Mouse (Mus musculus) thymus, postnatal 25 days (tissue): ENCODE data around the gene Olfr202.
"Not testable (repeated sequence)": the region's sequence is repeated elsewhere in the genome, so short reads cannot be mapped to it uniquely, and the experiment has no call there.

Experiments
- DNase-seq: peaks from one replicate; pipeline ENCODE4 v3.0.0; 2022

Gene Olfr202

DNA sequence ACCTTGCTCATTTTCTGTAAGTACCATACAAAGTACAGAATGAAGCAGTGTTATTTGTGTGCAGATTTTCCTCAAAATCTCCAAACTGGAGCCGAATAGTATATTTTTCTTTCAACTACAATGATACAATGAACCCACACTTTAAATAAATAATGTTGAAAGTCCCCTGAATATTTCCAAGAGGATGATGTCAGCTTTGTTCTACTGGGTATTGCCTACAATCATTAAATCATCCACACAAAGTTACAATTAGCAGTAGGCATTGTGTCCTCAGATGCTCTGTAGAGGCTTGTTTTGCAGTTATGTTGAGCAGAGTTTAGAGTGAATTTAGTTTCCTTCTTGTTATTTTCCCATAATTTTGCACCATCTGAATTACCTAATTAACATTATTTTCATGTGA, at the start of gene Olfr202:
Gene Olfr202, minus strand, starts transcription at position 101 of the 400 bp plus-strand sequence.
- DNase-seq, result no peak

DNA sequence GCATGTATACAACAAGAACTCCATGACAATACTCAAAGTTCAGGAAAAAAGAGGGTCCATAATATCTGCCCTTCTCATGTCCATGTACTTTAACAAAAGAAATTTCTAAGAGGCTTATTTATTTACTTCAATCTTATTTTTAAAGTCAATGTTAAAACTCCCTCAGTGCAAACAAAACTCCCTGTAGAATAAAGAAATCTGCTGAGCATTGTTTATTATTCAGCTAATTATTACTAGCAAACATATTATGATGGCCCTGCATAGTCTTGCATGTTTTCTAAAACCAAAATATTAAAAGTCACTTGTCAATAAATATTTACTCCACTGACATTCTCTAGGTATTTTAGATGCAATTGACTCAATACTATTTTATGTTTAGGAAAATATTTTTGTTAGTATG, 44.4 kb upstream of the Olfr202 start, which contains the start of gene Olfr205:
Gene Olfr205, minus strand, starts transcription at position 101 of the 400 bp plus-strand sequence.
- no peak for DNase-seq

DNA sequence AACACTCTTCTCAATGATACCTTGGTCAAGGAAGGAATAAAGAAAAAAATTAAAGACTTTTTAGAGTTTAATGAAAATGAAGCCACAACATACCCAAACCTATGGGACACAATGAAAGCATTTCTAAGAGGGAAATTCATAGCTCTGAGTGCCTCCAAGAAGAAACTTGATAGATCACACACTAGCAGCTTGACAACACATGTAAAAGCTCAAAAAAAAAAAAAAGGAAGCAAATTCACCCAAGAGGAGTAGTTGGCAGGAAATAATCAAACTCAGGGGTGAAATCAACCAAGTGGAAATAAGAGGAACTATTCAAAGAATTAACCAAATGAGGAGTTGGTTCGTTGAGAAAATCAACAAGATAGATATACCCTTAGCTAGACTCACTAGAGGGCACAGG, 36.7 kb upstream of the Olfr202 start:
- not testable (repeated sequence) for DNase-seq

DNA sequence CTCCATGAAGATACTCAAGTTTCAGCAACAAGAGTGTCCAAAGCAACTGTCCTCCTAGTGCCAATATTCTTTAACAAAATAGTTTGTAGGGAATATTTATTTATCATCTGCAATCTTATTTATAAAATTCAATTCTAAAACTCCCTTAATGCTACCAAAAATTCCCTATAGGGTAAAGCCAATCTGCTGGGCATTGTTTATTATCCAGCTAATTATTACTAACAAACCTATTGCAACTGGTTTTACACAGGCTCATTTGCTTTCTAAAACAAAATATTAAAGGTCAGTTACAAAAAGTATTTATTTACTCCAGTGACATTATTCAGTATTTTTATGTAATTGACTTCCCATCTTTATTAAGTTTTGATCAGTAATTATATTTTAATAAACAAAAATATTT, 31.6 kb upstream of the Olfr202 start, which contains the start of gene Olfr204:
Gene Olfr204, minus strand, starts transcription at position 101 of the 400 bp plus-strand sequence.
- DNase-seq, result no peak

DNA sequence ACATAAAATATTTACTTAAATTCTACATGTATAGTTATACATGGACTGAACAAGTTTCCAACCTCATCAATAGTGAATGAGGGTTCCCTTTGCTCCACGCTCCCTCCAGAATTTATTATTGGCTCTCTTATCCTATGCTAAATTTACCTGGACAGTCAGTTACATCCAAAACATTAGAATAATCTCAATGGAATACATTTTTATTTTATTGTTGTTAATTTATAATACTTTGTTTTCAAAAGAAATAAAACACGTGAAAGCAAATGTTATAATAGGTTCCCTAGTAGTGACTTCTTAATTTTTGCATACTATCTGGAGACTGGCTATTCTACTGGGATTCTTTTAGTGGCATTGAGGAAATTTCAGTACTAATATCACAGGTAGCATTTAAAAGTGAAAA, 12.0 kb upstream of the Olfr202 start, which contains the start of gene Olfr203:
Gene Olfr203, plus strand, starts transcription at position 301 of the 400 bp plus-strand sequence.
- no peak for DNase-seq

DNA sequence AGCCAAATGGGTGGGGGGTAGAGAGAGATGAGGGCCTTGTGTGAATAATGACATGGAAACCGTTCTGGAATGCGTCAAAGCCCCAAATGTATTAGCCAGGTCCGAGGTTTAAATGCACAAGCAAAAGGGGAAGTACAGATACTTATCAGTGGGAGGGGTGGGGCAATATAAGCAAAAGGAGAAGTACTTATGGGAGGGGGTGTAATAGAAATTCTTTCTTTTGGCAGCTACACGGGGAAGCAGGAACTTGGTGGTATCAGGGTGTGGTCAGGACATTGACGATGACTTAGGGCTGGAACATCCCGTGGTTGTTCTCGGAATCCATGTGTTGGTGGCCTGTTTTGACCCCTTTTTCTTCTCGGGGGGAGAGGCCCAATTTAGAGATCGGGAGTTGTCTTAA, 983 bp upstream of the Olfr202 start:
- DNase-seq, result not testable (repeated sequence)

DNA sequence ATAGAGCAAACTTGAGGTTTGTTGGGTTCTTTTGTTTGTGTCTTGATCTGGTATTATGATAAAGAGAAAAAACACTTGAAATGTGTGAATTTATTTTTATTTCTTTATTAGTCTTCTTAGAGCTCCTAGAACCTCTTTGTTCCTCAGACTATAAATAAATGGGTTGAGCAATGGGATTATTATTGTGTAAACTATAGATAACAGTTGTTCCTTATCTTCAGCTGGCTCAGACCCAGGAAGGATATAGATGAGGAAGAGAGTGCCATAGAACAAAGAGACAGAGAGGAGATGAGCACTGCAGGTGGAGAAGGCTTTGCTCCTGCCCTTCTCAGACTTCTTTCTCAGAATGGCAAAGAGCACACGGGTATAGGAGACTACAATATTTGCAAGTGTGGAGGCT, 3.1 kb downstream of the Olfr202 start:
- no peak for DNase-seq

DNA sequence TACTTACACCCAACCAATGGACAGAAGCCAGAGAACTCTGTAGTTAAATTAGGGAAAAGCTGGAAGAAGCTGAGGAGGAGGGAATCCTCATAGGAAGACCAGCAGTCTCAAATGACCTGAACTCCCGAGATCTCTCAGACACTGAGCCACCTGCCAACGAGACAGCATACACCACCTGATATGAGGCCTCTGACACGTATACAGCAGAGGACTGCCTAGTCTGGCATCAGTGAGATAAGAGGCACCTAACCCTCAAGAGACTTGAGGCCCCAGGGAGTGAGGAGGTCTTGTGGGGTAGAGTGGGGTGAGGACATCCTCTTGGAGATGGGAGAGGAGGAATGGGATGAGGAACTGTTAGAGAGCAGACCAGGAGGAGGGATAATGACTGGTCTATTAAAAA, 6.1 kb downstream of the Olfr202 start:
- DNase-seq, result no peak

DNA sequence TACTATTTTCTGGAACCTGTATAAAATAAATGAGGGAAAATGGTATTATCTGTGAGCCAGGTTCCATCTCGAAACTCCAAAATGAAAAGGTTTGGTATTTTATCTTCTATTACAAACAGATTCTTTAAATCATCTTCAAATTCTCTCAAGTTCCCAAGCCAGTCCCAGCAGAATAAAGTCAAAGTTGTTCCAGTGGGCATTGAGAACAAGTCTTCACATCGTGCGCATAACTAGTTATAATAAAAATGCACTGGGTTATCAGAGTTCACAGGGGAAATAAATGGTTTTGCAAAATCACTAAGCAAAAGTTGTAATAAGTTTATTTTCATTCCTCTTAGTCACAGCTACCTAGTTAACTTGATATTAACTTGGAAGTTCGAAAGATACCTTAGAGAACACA, 14.1 kb downstream of the Olfr202 start, which contains the start of gene Olfr201:
Gene Olfr201, minus strand, starts transcription at position 101 of the 400 bp plus-strand sequence.
- not testable (repeated sequence) for DNase-seq

DNA sequence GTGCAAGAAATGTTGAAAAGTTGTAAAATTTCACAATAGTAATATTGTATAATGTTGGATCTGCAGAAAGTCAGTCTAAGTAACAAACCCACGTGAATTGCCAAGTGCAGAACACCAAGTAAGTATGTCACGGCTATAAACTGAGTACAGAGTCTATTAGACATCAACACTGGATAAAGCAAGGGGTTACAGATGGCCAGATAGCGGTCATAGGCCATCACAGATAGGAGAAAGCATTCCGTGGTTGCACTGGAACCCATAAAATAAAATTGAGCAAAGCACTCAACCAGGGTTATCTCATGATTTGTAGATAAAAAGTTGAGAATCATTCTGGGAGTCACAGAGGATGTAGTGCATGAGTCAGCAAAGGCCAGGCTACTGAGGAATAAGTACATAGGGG, 17.5 kb downstream of the Olfr202 start:
- DNase-seq, result not testable (repeated sequence)

DNA sequence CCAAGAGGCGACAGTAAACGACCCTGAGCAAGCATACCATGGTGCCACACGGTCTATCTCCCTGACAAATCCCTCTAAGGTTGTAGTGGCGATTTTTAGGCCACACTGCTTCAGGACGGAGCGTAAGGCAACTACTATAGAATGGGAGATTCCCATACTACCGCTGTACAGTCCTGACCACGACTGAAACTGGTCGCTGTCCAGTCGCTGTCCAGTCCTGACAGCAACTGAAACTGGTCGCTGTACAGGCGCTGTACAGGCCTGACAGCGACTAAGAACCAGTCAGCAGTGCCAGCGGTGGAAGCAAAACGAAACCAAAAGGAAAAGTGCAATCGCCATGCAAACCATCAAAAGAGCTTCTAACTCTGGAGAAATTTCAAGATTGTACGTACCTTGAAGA, 36.9 kb downstream of the Olfr202 start:
- DNase-seq, result no peak
